Mouse (Mus musculus) ZHBTc4 (cell line): Measurements from ENCODE around the gene Lpcat1.
A peak's percentile ranks its signal among the peaks of the same experiment; 100 is the strongest.

Experiments
- DNase-seq: peaks from one replicate; pipeline ENCODE4 v3.0.0-alpha.2; 2011; ENCODE audit warnings: low read depth, low spot score

The Lpcat1 gene

DNA sequence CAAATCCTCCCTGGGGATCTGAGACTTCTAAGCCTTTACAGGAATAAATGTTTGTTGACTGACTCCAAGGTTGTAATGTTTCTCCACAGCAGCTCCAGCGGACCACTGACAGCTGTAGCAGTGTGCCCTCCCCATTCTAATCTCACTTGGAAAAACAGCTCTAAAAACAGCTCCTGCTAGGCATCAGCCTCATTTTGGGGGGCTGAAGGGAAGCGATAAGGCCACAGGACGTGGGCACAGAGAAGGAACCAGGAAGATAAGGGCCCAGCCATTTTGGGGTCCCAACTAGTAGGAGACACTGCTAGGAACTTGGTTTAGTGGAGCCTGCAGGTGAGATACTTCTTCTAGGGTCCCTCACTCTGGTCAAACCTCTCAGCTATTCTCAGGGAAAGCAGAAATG is 68.3 kb downstream of the Lpcat1 start:
- no peak for DNase-seq

DNA sequence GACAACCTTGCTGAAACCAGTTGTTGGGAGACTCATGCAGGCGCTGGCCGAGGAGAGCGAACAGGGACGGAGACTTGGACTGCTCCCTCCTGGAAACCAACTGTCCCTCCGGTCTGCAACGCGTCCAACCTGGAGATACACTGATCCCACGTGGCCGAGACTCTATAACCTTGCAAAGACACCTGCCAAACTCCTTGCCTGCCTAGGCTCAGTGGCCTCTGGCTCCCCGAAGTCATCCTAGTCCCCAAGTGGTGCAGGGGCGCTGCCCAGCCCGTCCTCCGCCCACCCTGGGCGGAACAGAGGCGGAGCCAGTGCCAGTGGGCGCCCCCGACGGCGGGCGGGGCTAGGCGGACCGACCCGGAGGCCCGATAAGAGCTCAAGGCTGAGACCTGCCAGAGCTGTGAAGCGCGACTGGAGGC is 69.4 kb downstream of the Lpcat1 start, which contains the start of gene Slc6a3:
Gene Slc6a3, plus strand, starts transcription at position 345 of the 419 bp plus-strand sequence.
- DNase-seq, result peak; percentile 48

DNA sequence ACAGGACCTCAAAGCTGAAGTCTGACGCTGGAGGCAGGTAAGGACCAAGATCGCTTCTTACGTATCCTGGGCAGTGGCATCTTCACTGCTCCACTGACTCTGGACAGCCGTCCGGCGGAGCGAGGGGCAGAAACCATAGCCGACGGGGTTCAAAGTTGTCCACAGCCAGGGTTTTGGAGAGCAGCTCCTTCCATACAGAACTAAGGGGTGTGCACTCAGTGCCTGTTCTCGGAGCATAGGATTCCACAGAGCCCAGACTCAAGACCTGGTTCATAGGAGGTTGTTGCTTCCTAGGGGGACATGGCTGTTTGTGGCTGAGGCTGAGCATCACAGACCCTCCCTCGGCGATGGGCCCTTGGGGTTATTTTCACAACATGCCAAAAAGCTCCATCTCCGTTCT is 69.8 kb downstream of the Lpcat1 start:
- no peak for DNase-seq

DNA sequence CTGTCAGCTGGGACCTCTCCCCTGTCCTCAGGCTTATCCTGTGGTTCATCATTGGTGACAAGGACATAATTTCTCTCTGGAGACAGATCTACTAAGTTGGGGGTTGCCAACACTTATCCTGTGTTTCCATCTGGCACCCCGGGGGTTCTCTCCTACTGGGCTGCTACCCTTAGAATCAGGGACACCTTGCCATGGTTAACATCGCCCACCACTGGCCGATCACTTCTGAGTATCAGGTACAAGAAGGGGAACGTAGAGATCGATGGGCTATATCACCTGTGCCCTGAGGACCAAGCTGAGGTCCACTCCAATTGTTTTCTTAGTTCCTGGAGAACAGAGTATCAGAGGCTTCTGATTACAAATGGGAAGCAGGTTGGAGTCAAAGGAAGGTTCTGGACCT is 97.2 kb downstream of the Lpcat1 start:
- no peak for DNase-seq
